Mouse (Mus musculus) stomach, postnatal 0 days (tissue): ENCODE measurements around the gene I0C0044D17Rik. TPM values are rescaled to one million over a fixed set of nuclear protein-coding genes. Genes with fewer than 3 reads are reported as not detected.

Source experiments
- ATAC-seq: fragments of 200-750 bp; cut with Nextera tagmentation; 2 replicates; pipeline ENCODE4 v1.8.0; 2017; ENCODE audit not compliant: low FRiP score, low TSS enrichment
- DNase-seq: peaks from one replicate; pipeline ENCODE4 v3.0.0-alpha.2; 2016; ENCODE audit warnings: low spot score
- H3K27ac ChIP-seq: fragments of 300-500 bp; sonication (generic); replicated peaks from 2 replicates; pipeline ENCODE4 v1.5.1; 2014; ENCODE audit warnings: mild to moderate bottlenecking, control low read depth
- H3K27me3 ChIP-seq: fragments of 300-500 bp; sonication (generic); 2 replicates; pipeline ENCODE4 v1.6.1; 2014; ENCODE audit warnings: low read length; ENCODE audit not compliant: control insufficient read depth, insufficient read depth
- H3K36me3 ChIP-seq: fragments of 300-500 bp; sonication (generic); 2 replicates; pipeline ENCODE4 v1.6.1; 2014; ENCODE audit warnings: low read length, mixed read lengths; ENCODE audit not compliant: control insufficient read depth, insufficient read depth
- H3K4me1 ChIP-seq: fragments of 300-500 bp; sonication (generic); replicated peaks from 2 replicates; pipeline ENCODE4 v1.6.1; 2014; ENCODE audit warnings: antibody characterized with exemption; ENCODE audit not compliant: control insufficient read depth, insufficient read depth
- H3K4me2 ChIP-seq: fragments of 300-500 bp; sonication (generic); replicated peaks from 2 replicates; pipeline ENCODE4 v1.6.1; 2014; ENCODE audit warnings: low read depth, mild to moderate bottlenecking, control low read depth, moderate library complexity
- H3K4me3 ChIP-seq: fragments of 300-500 bp; sonication (generic); 2 replicates; pipeline ENCODE4 v1.5.1; 2014; ENCODE audit warnings: low read depth, low read length, control low read depth
- H3K9ac ChIP-seq: fragments of 300-500 bp; sonication (generic); 2 replicates; pipeline ENCODE4 v1.6.1; 2014; ENCODE audit warnings: mild to moderate bottlenecking, low read length, control low read depth, mixed read lengths
- H3K9me3 ChIP-seq: fragments of 300-500 bp; sonication (generic); 2 replicates; pipeline ENCODE4 v1.6.1; 2016; ENCODE audit warnings: low read length; ENCODE audit not compliant: control insufficient read depth
- CTCF ChIP-seq: IDR thresholded peaks from 2 replicates; pipeline ENCODE4 v1.5.1; 2016; ENCODE audit warnings: antibody characterized with exemption, low read depth, mild to moderate bottlenecking, moderate library complexity
- EP300 ChIP-seq: optimal IDR thresholded peaks from 2 replicates; pipeline ENCODE3; 2016; ENCODE audit warnings: antibody characterized with exemption
- WGBS: fragments of 180-500 bp; shearing (Covaris S2); extraction: QIAGEN DNeasy Blood & Tissue Kit; methylation state at CpG from one replicate; pipeline ENCODE4 v1.1.7; 2014; 5-methylcytosine and 5-hydroxymethylcytosine counted together
- polyA plus RNA-seq: library from polyadenylated mRNA; unstranded; fragments of >200 nt; fragmentation: Nextera tagmentation; extraction: Ambion mirVana; gene quantifications from 2 replicates; pipeline ENCODE4 v1.2.1, GENCODE M21; 2015

The I0C0044D17Rik gene
- polyA plus RNA-seq, 1 experiment from 2014 or later, result not detected

GRCm38 (mm10) chr4:98836519-98836918 is 12.9 kb upstream of the I0C0044D17Rik start:
- no peak overlapping the region for H3K4me3 ChIP-seq
- no peaks in the 10 kb centered on the region for H3K4me1 ChIP-seq
- no peaks in the 10 kb centered on the region for H3K9me3 ChIP-seq
- H3K36me3 ChIP-seq, result no peaks in the 10 kb centered on the region
- TF ChIP-seq EP300, result no peak
- no peak for TF ChIP-seq CTCF
- no peaks in the 10 kb centered on the region for H3K27me3 ChIP-seq
- 46% methylated on average over 5 of the region's 5 CpGs for WGBS
- ATAC-seq (no peak), DNase-seq (no peak)
- H3K4me2 ChIP-seq, result no peak overlapping the region
- no peak overlapping the region for H3K9ac ChIP-seq
- H3K27ac ChIP-seq, result no peak overlapping the region

DNA sequence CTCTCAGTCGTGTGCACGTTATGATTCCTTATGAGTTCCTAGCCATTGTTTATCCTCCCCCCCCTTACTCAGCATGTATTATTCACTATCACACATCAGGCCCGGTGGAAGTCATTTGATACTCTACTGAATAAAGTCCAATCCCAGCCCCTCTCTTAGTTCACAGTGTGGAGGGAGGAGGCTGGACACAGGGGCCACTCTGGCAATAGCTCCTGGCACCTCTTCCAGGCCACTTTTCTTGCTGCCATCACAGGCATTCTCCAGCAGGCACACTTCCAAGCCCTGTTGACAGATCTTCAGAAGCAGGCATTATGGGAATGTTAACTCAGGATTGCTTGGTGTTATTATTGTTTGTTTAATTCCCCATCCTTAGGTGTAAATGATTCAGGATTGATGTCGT is 11.1 kb upstream of the I0C0044D17Rik start:
- 26% methylated on average over 4 of the region's 4 CpGs for WGBS
- H3K27me3 ChIP-seq, result no peaks in the 10 kb centered on the region
- H3K4me3 ChIP-seq, result no peak overlapping the region
- H3K9ac ChIP-seq, result no peak overlapping the region
- H3K27ac ChIP-seq, result no peak overlapping the region
- TF ChIP-seq CTCF, result no peak
- no peak for TF ChIP-seq EP300
- no peaks in the 10 kb centered on the region for H3K9me3 ChIP-seq
- no peaks in the 10 kb centered on the region for H3K4me1 ChIP-seq
- DNase-seq, result no peak
- no peak for ATAC-seq
- no peak overlapping the region for H3K4me2 ChIP-seq
- H3K36me3 ChIP-seq, result no peaks in the 10 kb centered on the region

DNA sequence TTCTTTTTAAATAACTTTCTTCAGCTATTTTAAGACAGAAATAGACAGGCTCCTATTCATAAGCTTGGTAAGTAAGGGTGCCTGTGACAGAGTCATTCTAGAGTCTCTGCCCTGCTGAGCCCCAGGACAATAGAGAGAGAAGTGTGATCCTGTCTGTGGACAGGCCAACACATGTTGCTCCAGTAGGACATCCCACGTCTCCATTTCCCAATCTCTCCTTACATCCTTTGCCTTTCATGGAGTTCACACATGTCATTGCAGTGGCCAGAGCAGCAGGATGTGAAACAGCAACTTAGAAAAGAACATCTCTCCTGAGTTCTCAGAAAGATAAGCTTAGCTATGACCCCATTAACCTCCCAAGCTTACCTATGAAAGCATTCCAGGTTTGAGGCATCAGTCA is 8.1 kb upstream of the I0C0044D17Rik start:
- Histone ChIP-seq H3K4me3 (no peak overlapping the region), H3K9me3 (no peaks in the 10 kb centered on the region), H3K27me3 (no peaks in the 10 kb centered on the region), H3K4me2 (no peak overlapping the region), H3K27ac (no peak overlapping the region), H3K36me3 (no peaks in the 10 kb centered on the region), H3K4me1 (no peaks in the 10 kb centered on the region), H3K9ac (no peak overlapping the region)
- no peak for TF ChIP-seq EP300
- no peak for TF ChIP-seq CTCF
- ATAC-seq (no peak), DNase-seq (no peak)
- 48% methylated on average over 1 of the region's 1 CpGs for WGBS

DNA sequence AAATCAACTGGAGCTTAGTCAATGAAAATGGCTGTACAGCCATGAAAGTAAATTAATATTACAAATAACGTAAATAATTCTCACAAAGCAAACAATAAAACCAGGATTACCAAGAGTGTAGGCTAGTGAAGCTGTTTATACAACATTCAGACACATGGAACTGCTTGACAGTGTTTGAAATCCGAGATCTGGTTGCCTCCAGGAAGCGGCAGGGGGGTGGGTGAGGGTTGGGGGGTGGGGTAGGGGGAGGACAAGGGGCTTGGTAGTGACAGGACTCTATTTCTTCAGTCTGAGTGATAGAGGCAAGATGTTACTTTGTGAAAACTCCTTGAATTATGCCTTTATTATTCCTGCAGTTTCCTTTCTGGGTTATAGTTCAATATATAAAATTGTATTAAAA is 3.1 kb upstream of the I0C0044D17Rik start:
- TF ChIP-seq CTCF (no peak), EP300 (no peak)
- no peak for DNase-seq
- H3K27me3 ChIP-seq, result no peaks in the 10 kb centered on the region
- no peaks in the 10 kb centered on the region for H3K4me1 ChIP-seq
- H3K4me2 ChIP-seq, result no peak overlapping the region
- H3K9me3 ChIP-seq, result no peaks in the 10 kb centered on the region
- ATAC-seq, result no peak
- no peak overlapping the region for H3K27ac ChIP-seq
- no peak overlapping the region for H3K4me3 ChIP-seq
- H3K9ac ChIP-seq, result no peak overlapping the region
- 28% methylated on average over 3 of the region's 3 CpGs for WGBS
- H3K36me3 ChIP-seq, result no peaks in the 10 kb centered on the region

GRCm38 (mm10) chr4:98823047-98823446 is 593 bp downstream of the I0C0044D17Rik start:
- no peak overlapping the region for H3K9ac ChIP-seq
- no peak overlapping the region for H3K4me3 ChIP-seq
- H3K27ac ChIP-seq, result no peak overlapping the region
- H3K36me3 ChIP-seq, result no peaks in the 10 kb centered on the region
- DNase-seq, result no peak
- H3K27me3 ChIP-seq, result no peaks in the 10 kb centered on the region
- no peak overlapping the region for H3K4me2 ChIP-seq
- H3K9me3 ChIP-seq, result no peaks in the 10 kb centered on the region
- no peak for TF ChIP-seq EP300
- TF ChIP-seq CTCF, result no peak
- ATAC-seq, result no peak
- WGBS, result 72% methylated on average over 3 of the region's 3 CpGs
- H3K4me1 ChIP-seq, result no peaks in the 10 kb centered on the region

GRCm38 (mm10) chr4:98822478-98822877 is 1.2 kb downstream of the I0C0044D17Rik start:
- DNase-seq (no peak), ATAC-seq (no peak)
- Histone ChIP-seq H3K27me3 (no peaks in the 10 kb centered on the region), H3K9me3 (no peaks in the 10 kb centered on the region), H3K9ac (no peak overlapping the region), H3K4me1 (no peaks in the 10 kb centered on the region), H3K36me3 (no peaks in the 10 kb centered on the region), H3K4me3 (no peak overlapping the region), H3K27ac (no peak overlapping the region), H3K4me2 (no peak overlapping the region)
- 60% methylated on average over 3 of the region's 3 CpGs for WGBS
- no peak for TF ChIP-seq CTCF
- TF ChIP-seq EP300, result no peak
